Comparison of ENCODE assay signal across 11 mouse cellular contexts in genomic region chr17:5819799-5820201, GRCm38 (mm10). TPM values are rescaled to one million over a fixed set of nuclear protein-coding genes. Genes with fewer than 3 reads are reported as not detected.
DNase-seq lines count a peak whose midpoint lies in the region; ATAC-seq and TF ChIP-seq lines count a peak whose summit lies in the region.
"Had no signal": no experiment of that assay in that cellular context is flagged by ENCODE, and none has a peak within 500 bp of the region (broad histone marks: within the 10 kb centered on the region; RNA-seq: fewer than 3 reads in every experiment).

No protein-coding gene starts in this region.

- no peaks in the 10 kb centered on the region for H3K27me3 ChIP-seq in intestine, embryonic 14.5 days (replicated peaks; ENCODE audit: control insufficient read depth, insufficient read depth, low read length)
- no peaks in the 10 kb centered on the region for H3K27me3 ChIP-seq in intestine, postnatal 0 days (replicated peaks; ENCODE audit: control insufficient read depth, insufficient read depth, low read length)
- no peaks in the 10 kb centered on the region for H3K27me3 ChIP-seq in embryonic facial prominence, embryonic 12.5 days
- H3K27me3 ChIP-seq: midbrain, embryonic 15.5 days had no signal

- peak overlapping the region; percentile 38; the same call in 1 of the 2 replicates for H3K27ac ChIP-seq in intestine, embryonic 14.5 days (ENCODE audit: low read depth)
- no peak overlapping the region for H3K27ac ChIP-seq in intestine, postnatal 0 days (ENCODE audit: low read depth, low read length)
- H3K27ac ChIP-seq in embryonic facial prominence, embryonic 12.5 days = no peak overlapping the region; the same call in 1 of the 2 replicates
- H3K27ac ChIP-seq: layer of hippocampus, adult 2 months; midbrain, embryonic 15.5 days had no signal

- H3K36me3 ChIP-seq in intestine, embryonic 14.5 days (ENCODE audit: control insufficient read depth, insufficient read depth, low read length) = no peaks in the 10 kb centered on the region
- no peaks in the 10 kb centered on the region for H3K36me3 ChIP-seq in intestine, postnatal 0 days (ENCODE audit: control insufficient read depth, insufficient read depth)
- H3K36me3 ChIP-seq in embryonic facial prominence, embryonic 12.5 days = no peaks in the 10 kb centered on the region
- H3K36me3 ChIP-seq: midbrain, embryonic 15.5 days had no signal

- H3K4me3 ChIP-seq in intestine, embryonic 14.5 days (ENCODE audit: low read depth, low read length) = no peak overlapping the region
- H3K4me3 ChIP-seq in intestine, postnatal 0 days (ENCODE audit: low read depth, low read length) = no peak overlapping the region
- no peak overlapping the region for H3K4me3 ChIP-seq in embryonic facial prominence, embryonic 12.5 days
- H3K4me3 ChIP-seq: layer of hippocampus, adult 2 months; midbrain, embryonic 15.5 days had no signal

- H3K4me2 ChIP-seq in intestine, embryonic 14.5 days (ENCODE audit: low read length) = no peak overlapping the region
- no peak overlapping the region for H3K4me2 ChIP-seq in intestine, postnatal 0 days (replicated peaks; ENCODE audit: low read depth)
- H3K4me2 ChIP-seq in embryonic facial prominence, embryonic 12.5 days (replicated peaks) = no peak overlapping the region
- H3K4me2 ChIP-seq: liver, embryonic 11.5 days; midbrain, embryonic 15.5 days had no signal

- no peak for DNase-seq in intestine, embryonic 14.5 days (ENCODE audit: low spot score)
- DNase-seq in kidney, adult 18-20 months = peak; percentile 43
- DNase-seq in mesoderm, embryonic 11.5 days (ENCODE audit: low read depth, low spot score) = peak; percentile 35
- DNase-seq in cerebellum, adult 11-12 months = no peak
- no peak for DNase-seq in layer of hippocampus, adult 8-10 months (ENCODE audit: low spot score in 2 of 2)
- DNase-seq: right cerebral cortex, adult 18-20 months had no signal

- 23% methylated on average over 9 of the region's 9 CpGs for WGBS in intestine, embryonic 14.5 days
- WGBS in intestine, postnatal 0 days = 61% methylated on average over 9 of the region's 9 CpGs
- 28% methylated on average over 9 of the region's 9 CpGs for WGBS in embryonic facial prominence, embryonic 12.5 days

- H3K9me3 ChIP-seq in intestine, embryonic 14.5 days (ENCODE audit: control insufficient read depth, low read length) = no peaks in the 10 kb centered on the region
- H3K9me3 ChIP-seq in intestine, postnatal 0 days (ENCODE audit: control insufficient read depth) = no peaks in the 10 kb centered on the region
- H3K9me3 ChIP-seq in embryonic facial prominence, embryonic 12.5 days = no peaks in the 10 kb centered on the region
- H3K9me3 ChIP-seq: midbrain, embryonic 15.5 days had no signal

- H3K4me1 ChIP-seq in intestine, embryonic 14.5 days (replicated peaks; ENCODE audit: control insufficient read depth, insufficient read depth, low read length) = peaks cover 2% of the 10 kb centered on the region; the same call in 1 of the 2 replicates
- H3K4me1 ChIP-seq in intestine, postnatal 0 days (replicated peaks; ENCODE audit: control insufficient read depth, insufficient read depth, low read length) = no peaks in the 10 kb centered on the region
- peaks cover 15% of the 10 kb centered on the region for H3K4me1 ChIP-seq in embryonic facial prominence, embryonic 12.5 days
- H3K4me1 ChIP-seq: midbrain, embryonic 15.5 days had no signal

- no peak for ATAC-seq in intestine, embryonic 14.5 days (replicated peaks; ENCODE audit: low FRiP score, low TSS enrichment, low read depth)
- no peak for ATAC-seq in intestine, postnatal 0 days
- peak; percentile 90 for ATAC-seq in embryonic facial prominence, embryonic 12.5 days (ENCODE audit: insufficient number of reproducible peaks, insufficient read depth, low FRiP score, low TSS enrichment)
- ATAC-seq: midbrain, embryonic 15.5 days had no signal

- TF ChIP-seq CTCF in intestine, postnatal 0 days (IDR thresholded peaks at IDR 0.05; ENCODE audit: low read depth) = no peak

- H3K9ac ChIP-seq in intestine, embryonic 14.5 days (ENCODE audit: low read length) = no peak overlapping the region
- no peak overlapping the region for H3K9ac ChIP-seq in intestine, postnatal 0 days (ENCODE audit: low read depth, low read length)
- H3K9ac ChIP-seq in embryonic facial prominence, embryonic 12.5 days = no peak overlapping the region
- H3K9ac ChIP-seq: midbrain, embryonic 15.5 days had no signal

RNA-seq across cellular contexts. Expression of gene Snx9, which starts 21.3 kb away (rescaled TPM):
- polyA plus RNA-seq in intestine, embryonic 14.5 days (2014; fragmentation: Nextera tagmentation; extraction: Ambion mirVana) = 41.5 and 42.7 TPM in 2 replicates
- polyA plus RNA-seq in intestine, postnatal 0 days (2015; fragmentation: Nextera tagmentation; extraction: Ambion mirVana) = 91.4 and 95.4 TPM in 2 replicates
- polyA plus RNA-seq in embryonic facial prominence, embryonic 12.5 days (2016; fragmentation: Nextera tagmentation; extraction: Ambion mirVana) = 31.7 and 33.3 TPM in 2 replicates
- 10 to 100 TPM; 15.0 to 16.8 (median 15.5) TPM for total RNA-seq in layer of hippocampus, adult 8-10 months (2022)

Comparison
In these comparisons a context has a peak if more than half of its experiments do, and no peak if none do; other contexts are left out.
1. DNase-seq: peak in kidney, adult 18-20 months (single experiment) and mesoderm, embryonic 11.5 days (single experiment); none in intestine, embryonic 14.5 days (single experiment), cerebellum, adult 11-12 months (single experiment) and layer of hippocampus, adult 8-10 months (0 of 2).